Mouse (Mus musculus) c-Kit-negative CD71-positive TER-119-positive erythroid progenitor cells, embryonic 14.5 days (primary cell): ENCODE data around the gene Optn.

Experiments
- DNase-seq: peaks from one replicate; pipeline ENCODE4 v3.0.0-alpha.2; 2013; ENCODE audit warnings: low read depth, low spot score

Optn gene

DNA sequence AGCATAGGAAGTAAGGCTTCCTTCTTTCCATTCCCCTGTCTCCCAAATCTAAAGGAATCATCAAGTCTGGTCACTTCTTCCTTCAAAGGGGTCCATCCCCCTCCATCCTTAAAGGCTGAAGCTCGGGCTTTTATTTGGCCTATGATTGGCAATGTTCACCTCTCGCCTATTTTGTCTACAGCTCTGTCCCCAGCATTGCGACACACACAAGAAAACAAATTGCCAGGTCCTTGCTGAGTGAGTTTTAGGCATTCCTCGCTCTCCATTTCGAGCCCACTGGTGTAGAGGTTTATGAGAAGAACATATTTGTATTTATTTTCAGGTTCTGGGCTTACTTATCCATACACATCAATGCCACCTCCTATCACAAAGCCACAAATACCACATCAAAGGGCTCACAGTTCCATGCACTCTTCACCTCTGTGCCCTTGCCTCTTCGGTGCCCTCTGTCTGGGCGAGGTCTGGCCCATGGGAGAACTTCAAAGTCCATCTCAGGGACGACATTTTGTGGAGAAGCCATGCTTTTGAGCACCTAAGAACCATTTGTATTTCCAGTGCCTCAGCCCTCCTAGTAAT, 2.6 kb downstream of the Optn start:
- DNase-seq = no peak

- no peak for DNase-seq
These were observed 3.9 kb downstream of the Optn start for GRCm38 (mm10) chr2:5059997-5060396.

DNA sequence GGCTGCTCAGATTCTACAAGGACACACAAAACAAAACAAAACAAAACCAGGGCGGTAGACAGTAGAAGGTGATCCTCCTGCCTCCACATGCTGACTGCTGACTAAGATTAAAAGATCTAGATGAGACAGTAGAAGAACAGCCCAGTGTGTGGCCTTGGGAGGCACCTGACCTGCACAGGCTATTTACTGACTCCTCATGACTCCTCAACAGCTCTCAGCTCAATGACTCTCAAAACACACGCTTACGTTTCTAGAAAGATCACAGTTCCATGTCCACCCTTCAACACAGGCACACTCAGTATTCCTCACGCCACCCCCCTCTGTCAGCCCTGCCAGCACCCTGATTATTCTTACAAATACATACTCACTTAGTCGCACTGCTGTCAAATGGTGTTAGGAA, 5.4 kb downstream of the Optn start:
- DNase-seq = no peak

GRCm38 (mm10) chr2:5050562-5050961, 13.3 kb downstream of the Optn start:
- no peak for DNase-seq

- DNase-seq = no peak
These were observed 16.8 kb downstream of the Optn start for GRCm38 (mm10) chr2:5047016-5047415.

GRCm38 (mm10) chr2:5045269-5045965, 18.4 kb downstream of the Optn start:
- DNase-seq = no peak

DNA sequence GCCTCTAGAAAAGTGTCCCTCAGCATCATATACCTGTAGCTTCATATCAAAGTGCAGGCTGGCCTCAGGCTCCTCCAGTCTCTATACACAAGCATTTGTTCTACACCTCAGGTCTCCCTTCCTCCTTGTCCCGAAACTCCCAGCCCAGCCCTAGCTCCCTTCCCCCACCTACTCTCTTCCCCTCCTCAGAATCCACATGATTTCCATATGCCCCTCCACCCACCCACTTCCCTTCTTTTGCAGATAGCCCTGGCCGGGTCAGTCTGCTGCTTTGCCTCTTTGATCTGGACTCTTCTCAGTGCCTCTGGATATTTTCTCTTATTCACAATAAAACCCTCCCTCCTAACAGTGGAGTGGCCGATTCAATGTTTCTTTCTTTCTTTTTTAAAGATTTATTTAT, 19.5 kb downstream of the Optn start:
- no peak for DNase-seq

DNA sequence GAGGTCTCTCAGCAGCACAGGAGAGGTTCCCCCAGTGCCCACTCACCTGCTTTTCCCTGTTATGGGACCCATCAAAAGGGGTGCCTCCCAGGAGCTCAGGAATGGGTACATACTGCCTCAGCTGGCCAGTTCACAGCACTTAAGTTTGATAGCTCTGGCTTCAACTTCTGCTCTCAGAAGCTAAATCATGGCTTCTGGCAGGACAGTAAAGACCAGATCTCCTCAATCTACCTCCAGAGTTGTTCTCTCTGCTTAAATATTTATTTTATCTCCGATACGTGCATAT, 20.4 kb downstream of the Optn start:
- no peak for DNase-seq

DNA sequence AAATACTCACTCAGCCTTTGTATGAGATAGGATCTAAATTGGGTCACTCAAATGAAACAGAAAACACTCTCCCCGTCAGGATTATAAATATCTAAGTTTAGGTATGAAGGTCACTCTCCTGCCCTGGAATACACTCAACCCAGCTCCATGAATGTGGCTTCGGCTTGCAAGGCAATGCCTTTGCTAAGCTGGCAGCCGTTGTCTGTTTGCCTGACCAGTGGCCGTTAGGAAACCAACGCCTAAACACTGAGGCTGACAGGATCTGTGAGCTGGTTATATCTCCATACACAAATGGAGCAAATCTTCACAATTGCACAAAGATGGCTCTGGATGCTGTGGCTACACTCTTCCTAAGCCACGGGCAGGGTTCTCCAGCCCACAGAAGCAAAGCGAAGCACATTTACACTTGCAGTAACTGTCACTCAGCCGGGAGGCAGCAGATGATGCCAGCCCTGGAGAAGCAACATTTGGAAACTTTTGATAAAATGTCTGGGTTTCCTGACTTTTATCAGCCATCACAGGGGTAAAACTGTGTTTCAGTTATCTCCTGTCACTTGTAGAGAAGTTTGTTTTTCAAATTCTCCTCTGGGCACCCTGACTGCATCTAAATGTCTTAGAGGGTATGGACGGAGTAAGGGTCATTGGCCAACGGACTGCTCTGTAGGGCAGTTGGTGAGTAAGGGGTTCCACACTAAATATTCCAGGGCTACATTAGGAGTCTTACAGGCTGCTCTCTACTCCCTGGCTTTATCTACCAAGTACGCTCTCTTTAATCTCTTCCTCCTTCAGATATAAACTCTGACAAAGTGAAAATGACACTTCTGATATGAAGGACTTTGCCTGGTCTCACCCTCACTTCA, 21.0 kb downstream of the Optn start:
- no peak for DNase-seq

- no peak for DNase-seq
These were observed 22.0 kb downstream of the Optn start for GRCm38 (mm10) chr2:5041854-5042253.

GRCm38 (mm10) chr2:5040281-5041161, 23.3 kb downstream of the Optn start:
- no peak for DNase-seq

- DNase-seq = no peak
These were observed 24.3 kb downstream of the Optn start for GRCm38 (mm10) chr2:5039350-5040170.

GRCm38 (mm10) chr2:5038320-5038719, 25.5 kb downstream of the Optn start:
- DNase-seq = no peak

DNA sequence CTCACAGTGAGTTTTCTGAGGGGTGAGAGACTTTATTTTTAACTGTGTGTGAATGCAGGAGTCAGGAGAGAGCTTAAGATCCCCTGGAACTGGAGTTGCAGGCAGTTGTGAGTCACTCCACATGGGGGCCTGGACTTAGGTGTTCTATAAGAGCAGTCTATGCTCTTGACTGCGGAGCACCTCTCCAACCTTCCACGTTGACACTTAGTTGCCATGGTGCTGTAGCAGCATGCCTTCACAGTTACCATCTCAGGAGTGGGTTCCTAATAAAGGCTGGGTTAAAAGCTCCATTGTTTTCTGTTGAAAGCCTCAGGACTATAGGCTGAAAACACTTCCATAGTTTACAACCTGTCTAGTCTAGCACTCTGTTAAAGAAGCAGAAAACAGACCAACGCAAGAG, 26.5 kb downstream of the Optn start:
- no peak for DNase-seq

DNA sequence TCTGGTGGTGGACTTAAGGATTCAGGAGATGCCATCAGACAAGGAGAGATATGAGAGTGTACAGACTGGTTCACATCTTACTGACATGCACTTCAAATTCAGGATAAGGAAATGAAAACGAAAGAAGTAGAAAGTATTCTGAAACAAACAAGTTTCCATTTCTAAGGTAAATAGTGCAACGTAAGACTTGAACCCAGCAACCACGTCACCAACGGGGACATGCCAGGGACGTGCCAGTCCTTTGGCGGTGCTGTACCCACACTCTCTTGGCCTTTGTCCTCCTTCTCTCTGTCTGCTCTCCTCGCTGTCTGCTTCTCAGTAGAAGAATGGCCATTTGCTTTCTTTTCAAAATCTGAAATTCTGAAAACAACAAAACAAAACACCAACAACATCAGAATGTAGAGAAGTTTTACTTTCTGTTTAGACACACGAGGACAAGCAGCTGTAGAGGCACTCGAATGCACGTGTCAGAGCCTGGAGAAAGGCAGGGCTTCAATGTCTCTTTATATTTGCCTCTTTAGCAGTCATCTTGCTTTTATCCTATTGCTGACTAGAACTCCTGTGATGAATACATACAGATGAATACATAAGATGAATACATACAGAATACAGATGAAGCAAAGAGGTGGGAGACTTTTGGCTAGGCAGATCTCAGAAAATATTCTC, 27.3 kb downstream of the Optn start:
- DNase-seq = no peak

DNA sequence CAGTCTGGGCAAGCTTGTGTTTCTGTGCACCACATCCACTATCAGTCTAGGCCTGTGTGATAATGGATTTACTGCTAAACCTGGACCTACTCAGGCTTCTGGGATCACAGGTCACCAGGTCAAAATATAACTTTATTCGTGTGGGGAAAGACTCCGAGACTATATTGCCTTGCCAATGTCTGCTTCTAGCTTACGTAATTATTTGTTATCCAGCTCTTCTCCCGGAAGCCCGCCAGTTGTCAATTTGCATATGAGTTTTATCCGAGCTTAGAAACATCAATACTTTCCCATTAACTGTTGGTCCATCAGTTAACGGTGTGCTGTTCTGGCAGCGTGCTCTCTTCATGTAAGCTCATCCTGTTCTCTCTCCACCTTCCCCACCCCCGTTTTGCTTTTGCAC, 28.6 kb downstream of the Optn start:
- no peak for DNase-seq

DNA sequence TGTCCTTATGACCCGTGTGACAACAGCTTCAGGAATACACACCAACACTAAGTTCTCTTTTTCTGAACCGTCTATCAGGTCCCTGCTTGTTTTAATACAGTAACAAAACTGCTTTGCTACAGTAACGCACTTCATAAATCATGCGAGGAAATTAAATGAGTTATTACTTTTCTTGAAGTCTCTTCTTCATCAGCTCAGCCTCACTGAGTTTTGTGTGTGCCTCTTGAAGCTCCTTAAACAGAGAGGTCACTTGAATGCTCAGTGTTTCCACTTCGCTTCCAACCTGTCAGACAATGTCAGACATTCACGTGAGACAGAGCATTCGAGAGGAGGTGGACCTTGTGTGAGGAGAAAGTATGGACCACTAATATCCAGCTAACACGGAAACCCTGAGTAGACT, 29.1 kb downstream of the Optn start:
- DNase-seq = no peak

DNA sequence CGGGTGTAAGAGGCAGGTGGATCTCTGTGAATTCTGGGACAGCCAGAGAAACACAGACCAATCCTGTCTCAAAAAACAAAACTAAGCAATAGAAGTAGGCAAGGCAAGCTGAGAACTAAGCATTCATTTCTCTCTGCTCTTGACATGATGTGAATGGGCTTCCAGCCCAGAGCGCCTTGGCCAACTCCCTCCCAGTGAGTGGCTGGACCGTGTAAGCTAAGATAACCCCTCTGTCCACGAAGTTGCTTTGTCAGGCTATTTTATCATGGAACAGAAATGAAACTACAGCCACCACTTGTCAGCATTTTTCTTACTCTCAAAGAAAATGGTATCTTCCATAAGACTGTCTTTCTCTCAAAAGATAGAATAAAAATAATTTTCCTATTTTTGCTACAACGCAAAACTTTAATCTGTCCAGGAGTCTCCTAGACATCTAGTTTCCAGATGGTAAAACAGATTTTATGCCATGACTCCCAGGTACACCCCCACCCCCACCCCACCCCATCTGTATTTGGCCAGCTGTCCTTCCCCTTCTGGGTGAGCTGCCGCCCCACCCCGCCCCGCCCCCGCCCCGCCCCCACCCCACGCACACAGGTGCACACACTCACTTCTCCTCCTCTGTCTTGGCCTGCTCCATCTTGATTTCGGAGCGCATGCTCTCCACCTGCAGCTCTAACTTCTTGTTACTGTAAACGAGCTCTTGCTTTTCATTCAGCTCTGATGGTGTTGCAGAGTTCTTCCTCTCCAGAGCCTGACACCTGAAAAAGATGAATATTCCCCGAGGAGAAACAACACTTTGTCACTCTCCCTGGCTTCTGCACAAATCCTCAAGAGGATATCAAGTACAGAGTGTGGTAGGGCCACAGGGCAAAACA, 30.1 kb downstream of the Optn start:
- no peak for DNase-seq

- no peak for DNase-seq
These were observed 31.2 kb downstream of the Optn start for GRCm38 (mm10) chr2:5032665-5033064.

DNA sequence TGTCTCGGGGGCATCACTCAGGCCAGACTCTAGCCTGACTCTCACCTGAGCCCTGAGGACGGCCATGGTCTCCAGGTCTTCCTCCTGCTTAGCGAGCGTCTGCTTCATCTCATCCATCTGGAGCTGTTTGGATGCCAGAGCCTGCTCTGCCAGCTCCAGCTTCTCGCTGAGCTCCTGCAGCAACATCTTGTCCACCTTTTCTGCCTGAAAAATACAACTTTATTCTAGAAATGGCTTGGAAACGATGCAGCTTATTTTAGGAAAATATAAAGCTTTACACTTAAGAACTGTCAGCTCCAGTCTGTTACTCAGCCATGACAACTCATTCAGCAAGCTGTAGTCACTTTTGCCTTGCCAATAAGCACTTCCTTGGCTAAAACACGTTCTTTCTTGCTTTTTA, 32.6 kb downstream of the Optn start:
- DNase-seq = no peak
